8 mouse cellular contexts compared by ENCODE assay signal in genomic region chr4:52726625-52727297, GRCm38 (mm10).
DNase-seq lines count a peak whose midpoint lies in the region; ATAC-seq and TF ChIP-seq lines count a peak whose summit lies in the region.

No protein-coding gene starts in this region.

- TF ChIP-seq POLR2A in limb, embryonic 14.5 days (IDR thresholded peaks at IDR 0.05; ENCODE audit: borderline replicate concordance, extremely low read depth, insufficient read depth, insufficient read length) = no peak

- H3K4me2 ChIP-seq in forebrain, postnatal 0 days (ENCODE audit: low read depth) = peak overlapping the region; percentile 2; the same call in 1 of the 2 replicates
- no peak overlapping the region for H3K4me2 ChIP-seq in limb, embryonic 14.5 days (replicated peaks; ENCODE audit: low read depth, low read length, severe bottlenecking)
- no peak overlapping the region for H3K4me2 ChIP-seq in neural tube, embryonic 14.5 days (ENCODE audit: low read depth, low read length)

- no peaks in the 10 kb centered on the region for H3K9me3 ChIP-seq in forebrain, postnatal 0 days (ENCODE audit: low read length)
- H3K9me3 ChIP-seq in limb, embryonic 14.5 days (ENCODE audit: control insufficient read depth, low read length) = no peaks in the 10 kb centered on the region
- no peaks in the 10 kb centered on the region for H3K9me3 ChIP-seq in neural tube, embryonic 14.5 days (ENCODE audit: control insufficient read depth, low read length)

- WGBS in forebrain, postnatal 0 days = 23% methylated on average over 14 of the region's 14 CpGs
- WGBS in limb, embryonic 14.5 days = 28% methylated on average over 14 of the region's 14 CpGs
- WGBS in neural tube, embryonic 14.5 days = 17% methylated on average over 14 of the region's 14 CpGs

- DNase-seq in urinary bladder, postnatal 14 days (ENCODE audit: low spot score) = peak; percentile 44
- no peak for DNase-seq in urinary bladder, postnatal 10 days (ENCODE audit: low spot score)
- DNase-seq in cerebellum, adult 11-12 months = peak; percentile 11
- peak; percentile 93 for DNase-seq in forebrain, postnatal 0 days
- peak; percentile 39 for DNase-seq in kidney, adult 9 months
- DNase-seq in limb, embryonic 14.5 days (ENCODE audit: low spot score) = peak; percentile 86
- DNase-seq in yolk sac, embryonic 10.5 days (ENCODE audit: low spot score) = peak; percentile 16

- no peak overlapping the region for H3K4me3 ChIP-seq in forebrain, postnatal 0 days (ENCODE audit: low read depth, low read length)
- H3K4me3 ChIP-seq in limb, embryonic 14.5 days (replicated peaks; ENCODE audit: low read length) = no peak overlapping the region
- H3K4me3 ChIP-seq in neural tube, embryonic 14.5 days (ENCODE audit: low read depth, low read length) = no peak overlapping the region

- H3K27me3 ChIP-seq in forebrain, postnatal 0 days (ENCODE audit: insufficient read depth, low read length) = no peaks in the 10 kb centered on the region
- no peaks in the 10 kb centered on the region for H3K27me3 ChIP-seq in limb, embryonic 14.5 days (ENCODE audit: control insufficient read depth, insufficient read depth, low read length)
- no peaks in the 10 kb centered on the region for H3K27me3 ChIP-seq in neural tube, embryonic 14.5 days (ENCODE audit: control insufficient read depth, insufficient read depth, low read length)

- TF ChIP-seq CTCF in forebrain, postnatal 0 days (IDR thresholded peaks at IDR 0.05; ENCODE audit: low read depth) = peak; percentile 99

- ATAC-seq in forebrain, postnatal 0 days = peak; percentile 92
- ATAC-seq in limb, embryonic 14.5 days (ENCODE audit: low FRiP score, low read depth) = no peak
- peak; percentile 89 for ATAC-seq in neural tube, embryonic 14.5 days (ENCODE audit: low read depth)

- H3K9ac ChIP-seq in forebrain, postnatal 0 days = no peak overlapping the region
- H3K9ac ChIP-seq in limb, embryonic 14.5 days (ENCODE audit: low read depth, low read length, severe bottlenecking) = no peak overlapping the region
- no peak overlapping the region for H3K9ac ChIP-seq in neural tube, embryonic 14.5 days (replicated peaks; ENCODE audit: low read depth, low read length)

- H3K27ac ChIP-seq in forebrain, postnatal 0 days (ENCODE audit: low read depth, low read length) = no peak overlapping the region
- H3K27ac ChIP-seq in limb, embryonic 14.5 days (replicated peaks; ENCODE audit: low read depth, low read length) = no peak overlapping the region
- no peak overlapping the region for H3K27ac ChIP-seq in neural tube, embryonic 14.5 days (ENCODE audit: low read depth, low read length)

- no peaks in the 10 kb centered on the region for H3K4me1 ChIP-seq in forebrain, postnatal 0 days (ENCODE audit: insufficient read depth)
- H3K4me1 ChIP-seq in limb, embryonic 14.5 days (ENCODE audit: control insufficient read depth, insufficient read depth, low read length) = no peaks in the 10 kb centered on the region
- H3K4me1 ChIP-seq in neural tube, embryonic 14.5 days (ENCODE audit: control insufficient read depth, insufficient read depth, low read length) = no peaks in the 10 kb centered on the region

- H3K36me3 ChIP-seq in forebrain, postnatal 0 days (ENCODE audit: insufficient read depth) = no peaks in the 10 kb centered on the region
- H3K36me3 ChIP-seq in limb, embryonic 14.5 days (ENCODE audit: control insufficient read depth, insufficient read depth, low read length) = no peaks in the 10 kb centered on the region
- H3K36me3 ChIP-seq in neural tube, embryonic 14.5 days (ENCODE audit: control insufficient read depth, insufficient read depth, low read length) = no peaks in the 10 kb centered on the region
